Mouse (Mus musculus) thymus, postnatal 14 days (tissue): ENCODE results near the gene Ccdc85a.

ENCODE experiments used
- DNase-seq: peaks from one replicate; pipeline ENCODE4 v3.0.0; 2021

The Ccdc85a gene

GRCm38 (mm10) chr11:28583911-28584434, at the start of gene Ccdc85a:
Gene Ccdc85a, minus strand, starts transcription at chr11:28584324.
- no peak for DNase-seq

- no peak for DNase-seq
Measured at GRCm38 (mm10) chr11:28633571-28634125, 49.5 kb upstream of the Ccdc85a start.

GRCm38 (mm10) chr11:28633093-28633492, 49.0 kb upstream of the Ccdc85a start:
- DNase-seq = no peak

DNA sequence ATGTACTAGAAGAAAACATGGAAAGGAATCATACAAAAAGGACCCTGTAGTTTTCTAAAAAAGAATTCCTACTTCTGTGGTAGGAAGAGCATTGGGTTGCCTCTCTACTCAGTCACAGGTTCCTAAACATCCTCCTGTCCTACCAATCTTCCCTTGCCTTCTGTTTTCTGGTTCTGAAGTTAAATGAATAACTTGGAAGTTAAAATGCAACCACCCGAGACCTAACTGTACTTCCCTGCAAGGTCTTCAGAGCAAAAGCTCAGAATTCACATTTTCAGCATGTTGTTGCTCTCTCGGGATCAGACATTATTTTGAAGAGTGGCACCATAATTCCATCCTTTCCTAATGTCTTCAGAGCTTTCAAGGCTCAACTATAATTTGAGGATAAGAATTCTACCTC, 46.6 kb upstream of the Ccdc85a start:
- DNase-seq = no peak

GRCm38 (mm10) chr11:28610781-28611491, 26.8 kb upstream of the Ccdc85a start:
- no peak for DNase-seq

DNA sequence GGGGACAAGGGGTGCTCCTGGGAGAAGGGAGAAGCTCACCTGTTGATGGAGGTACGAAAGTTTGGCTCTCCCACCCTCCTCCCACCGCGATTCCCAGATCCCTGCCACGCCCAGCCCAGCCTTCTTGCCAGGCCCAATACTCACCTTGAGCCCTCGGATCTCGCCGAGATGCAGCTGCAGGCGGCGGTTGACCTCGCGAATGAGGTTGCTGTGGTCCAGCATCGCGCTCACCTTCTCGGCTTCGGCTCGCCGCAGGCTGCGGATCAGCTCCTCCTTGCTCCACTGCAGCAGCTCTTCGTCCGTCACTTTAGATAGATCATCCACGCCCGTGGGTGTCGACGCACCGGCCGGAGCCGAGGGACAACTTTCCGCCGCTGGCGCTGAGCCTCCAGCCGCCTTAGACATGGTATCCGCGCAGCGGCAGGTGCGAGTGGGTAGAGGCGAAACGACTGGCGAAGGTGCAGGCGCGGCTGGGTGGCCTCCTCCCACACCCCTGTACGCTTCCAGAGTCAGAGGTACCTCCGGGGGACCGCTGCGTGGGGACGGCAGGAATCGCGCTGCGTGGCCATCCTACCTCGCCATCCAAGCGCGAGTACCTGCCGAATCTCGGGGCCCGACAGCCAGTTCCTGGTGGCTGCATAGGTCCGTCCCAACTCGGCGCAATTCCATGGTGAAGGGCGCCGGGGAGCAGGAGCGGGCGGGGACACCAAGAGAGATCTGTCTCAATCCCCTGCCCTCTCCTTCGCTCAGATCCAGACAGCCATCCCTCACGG, 800 bp downstream of the Ccdc85a start:
- DNase-seq = no peak

GRCm38 (mm10) chr11:28582218-28582617, 1.9 kb downstream of the Ccdc85a start:
- no peak for DNase-seq

DNA sequence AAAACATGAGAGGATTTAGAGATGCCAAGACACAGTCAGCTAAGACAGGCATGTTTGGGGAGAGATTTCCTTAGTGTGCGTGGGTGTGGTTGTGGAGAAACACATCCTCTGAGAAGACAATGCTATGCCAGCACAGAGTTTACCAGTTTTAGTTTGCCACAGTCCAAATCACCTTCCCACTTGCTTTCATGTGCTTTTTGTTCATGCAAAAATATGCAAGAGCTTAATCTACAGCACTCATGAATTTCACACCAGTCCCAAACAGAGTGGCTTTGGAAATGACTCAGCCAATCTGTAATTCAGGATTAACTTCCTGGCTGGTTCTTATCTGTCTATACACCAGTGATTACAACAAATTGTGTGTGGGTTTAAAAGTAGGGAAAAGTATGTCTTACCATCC, 11.7 kb downstream of the Ccdc85a start:
- no peak for DNase-seq

- DNase-seq = no peak
Measured at GRCm38 (mm10) chr11:28556420-28556819, 27.7 kb downstream of the Ccdc85a start.

DNA sequence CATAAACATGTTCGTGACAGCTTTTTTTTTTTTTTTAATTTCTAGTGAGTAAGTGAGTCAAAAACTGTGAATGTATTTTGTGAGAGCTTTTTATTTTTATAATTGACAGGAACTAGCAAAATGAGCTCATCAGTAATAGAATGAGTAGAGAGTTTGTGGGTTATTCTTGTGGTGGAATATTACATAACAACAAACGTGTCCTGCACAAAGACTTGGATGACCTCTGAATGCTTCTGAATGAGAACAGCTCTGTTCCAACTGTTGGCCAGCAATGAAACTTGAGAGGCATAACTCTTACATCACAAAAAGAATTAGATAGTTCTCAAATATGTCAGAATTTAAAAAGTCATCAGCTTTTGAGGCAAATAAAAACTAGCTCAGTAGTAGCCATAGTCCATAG, 40.7 kb downstream of the Ccdc85a start:
- DNase-seq = no peak

DNA sequence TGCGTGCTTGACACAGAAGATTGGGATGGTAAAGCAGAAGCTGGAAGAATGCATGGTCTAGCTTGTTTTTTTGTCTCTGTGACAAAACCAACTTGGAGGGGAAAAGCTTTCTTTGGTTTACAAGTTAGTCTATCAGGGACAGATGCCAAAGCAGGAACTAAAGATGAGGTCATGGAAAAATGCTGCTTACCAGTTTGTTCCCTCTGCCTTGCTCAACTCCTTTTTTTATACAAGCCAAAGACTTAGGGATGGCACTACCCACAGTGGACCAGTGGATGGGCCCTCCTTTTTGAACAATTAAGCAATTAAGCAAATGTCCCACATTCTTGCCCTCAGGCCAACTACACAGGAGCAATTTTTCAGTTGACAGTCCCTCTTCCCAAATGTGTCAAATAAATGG, 42.8 kb downstream of the Ccdc85a start:
- DNase-seq = no peak

DNA sequence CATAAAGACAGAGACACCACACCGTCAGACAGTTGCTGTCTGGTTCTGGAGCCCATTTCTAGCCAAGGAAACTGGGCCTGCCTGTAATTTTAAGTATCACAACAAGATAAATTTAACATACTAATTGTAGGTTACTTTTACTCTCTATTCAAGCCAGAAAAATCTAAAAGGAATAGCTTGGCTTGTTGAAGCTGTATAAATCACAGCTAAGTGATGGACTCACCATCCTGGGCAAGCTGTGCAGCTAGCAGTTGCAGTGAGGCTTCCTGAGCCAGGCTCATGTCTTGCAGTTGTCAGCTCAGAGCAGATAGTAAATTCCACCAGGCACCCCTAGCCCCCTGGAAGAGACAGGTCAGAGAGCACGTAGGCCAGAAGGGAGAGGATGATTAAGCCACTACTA, 50.8 kb downstream of the Ccdc85a start:
- DNase-seq = no peak

GRCm38 (mm10) chr11:28501190-28501589, 82.9 kb downstream of the Ccdc85a start:
- no peak for DNase-seq

DNA sequence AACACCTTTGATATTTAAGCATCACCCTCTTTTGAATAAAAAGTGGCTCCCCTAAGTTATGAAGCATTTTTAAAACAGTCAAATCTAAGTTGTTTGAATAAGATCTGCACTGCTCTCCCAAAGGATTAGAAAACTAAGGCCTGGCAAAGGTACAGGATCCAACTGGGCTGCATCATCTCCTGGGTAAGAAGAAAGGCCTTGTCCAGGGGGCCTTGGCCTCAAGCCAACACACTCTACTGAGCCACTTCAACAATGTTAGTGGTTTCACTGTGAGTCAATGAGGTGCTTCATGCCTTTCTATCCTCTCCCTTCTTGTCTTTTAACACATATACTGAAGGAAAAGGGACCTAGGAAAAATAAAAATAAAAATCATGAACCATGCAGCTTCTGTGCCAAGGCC, 87.1 kb downstream of the Ccdc85a start:
- no peak for DNase-seq

- DNase-seq = no peak
Measured at GRCm38 (mm10) chr11:28493362-28493761, 90.8 kb downstream of the Ccdc85a start.

DNA sequence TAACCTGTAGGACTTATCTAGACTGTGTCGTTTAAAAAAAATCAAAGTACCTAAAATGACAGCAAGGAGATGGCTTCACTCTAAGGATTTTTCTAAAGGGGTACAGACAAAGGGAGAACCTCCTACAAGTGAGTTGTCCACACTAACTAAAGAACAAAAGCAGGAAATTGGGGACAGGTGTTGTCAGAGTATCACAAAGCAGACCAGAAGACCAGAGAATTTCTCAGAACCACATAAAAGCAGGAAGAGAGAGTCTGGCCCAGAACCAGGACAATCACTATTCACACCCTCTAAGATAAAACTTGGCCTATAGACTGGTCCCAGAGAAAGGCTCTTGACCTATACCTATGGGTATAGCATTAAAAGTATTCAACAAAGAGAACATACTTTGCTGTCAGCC, 92.8 kb downstream of the Ccdc85a start:
- DNase-seq = no peak

DNA sequence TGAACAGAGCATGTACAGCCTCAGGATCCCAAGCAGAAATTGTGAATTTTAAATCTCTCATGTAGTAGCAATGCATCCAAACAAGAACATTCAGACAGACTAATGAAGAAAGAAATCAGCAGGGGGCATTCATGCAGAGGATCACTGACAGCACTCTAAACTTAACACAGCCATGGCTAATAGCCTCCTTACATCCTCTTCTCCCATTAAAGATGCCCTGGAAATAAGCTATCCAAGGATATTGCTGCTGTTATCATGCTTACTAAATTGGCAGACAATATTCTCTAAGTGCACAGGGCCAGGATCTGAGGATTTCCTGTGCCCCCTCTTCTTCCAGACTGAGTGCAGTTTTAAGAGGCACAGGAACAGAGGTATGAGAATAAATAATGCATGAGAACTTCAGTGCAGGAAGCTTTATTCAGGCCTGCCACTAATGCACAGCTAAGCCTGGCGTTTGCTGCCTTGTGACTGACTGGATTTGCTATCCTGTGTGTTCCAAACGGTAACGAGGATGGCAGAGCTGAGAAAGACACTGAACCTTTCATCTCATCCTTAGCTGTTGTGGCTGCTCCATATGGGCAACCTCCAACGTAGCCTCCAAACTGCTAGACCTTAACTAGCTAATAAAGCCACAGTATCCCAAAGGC, 99.9 kb downstream of the Ccdc85a start:
- DNase-seq = no peak

DNA sequence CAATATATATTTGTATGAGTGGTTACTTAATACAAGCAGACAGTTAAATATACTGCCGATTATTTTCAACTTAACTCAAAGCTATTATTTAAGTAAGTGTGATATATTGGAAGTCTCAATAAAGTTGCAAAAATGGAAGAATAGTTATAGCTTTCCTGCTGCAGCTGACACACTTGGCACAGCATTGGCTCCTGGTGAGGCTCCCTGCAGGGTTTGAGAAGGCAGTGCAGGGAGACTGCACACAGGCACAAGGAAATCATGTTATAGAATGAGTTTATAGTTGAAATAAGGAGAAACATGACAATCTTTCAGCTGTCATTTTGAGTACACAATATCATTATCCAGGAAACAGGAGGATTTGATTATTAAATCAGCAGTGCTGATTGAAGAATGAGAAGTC, 107.0 kb downstream of the Ccdc85a start:
- DNase-seq = no peak

DNA sequence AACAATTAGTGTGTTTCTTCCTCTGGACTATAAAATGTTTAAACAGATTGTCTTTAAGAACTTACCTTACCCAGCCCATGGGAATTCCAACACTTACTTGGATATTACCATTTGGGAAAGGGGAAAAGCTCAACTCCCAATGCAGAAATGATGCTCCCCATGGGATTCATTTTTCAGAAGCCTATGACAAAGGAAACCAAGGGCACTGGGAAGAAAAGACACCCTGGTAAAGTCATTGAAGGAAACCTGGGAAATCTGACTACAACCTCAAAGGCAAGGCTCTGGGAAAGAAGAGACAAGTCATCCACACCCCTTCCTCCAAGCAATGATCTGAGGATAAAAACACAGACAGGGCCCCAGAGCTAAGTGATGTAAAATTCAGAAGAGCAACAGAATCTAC, 118.4 kb downstream of the Ccdc85a start:
- DNase-seq = no peak

DNA sequence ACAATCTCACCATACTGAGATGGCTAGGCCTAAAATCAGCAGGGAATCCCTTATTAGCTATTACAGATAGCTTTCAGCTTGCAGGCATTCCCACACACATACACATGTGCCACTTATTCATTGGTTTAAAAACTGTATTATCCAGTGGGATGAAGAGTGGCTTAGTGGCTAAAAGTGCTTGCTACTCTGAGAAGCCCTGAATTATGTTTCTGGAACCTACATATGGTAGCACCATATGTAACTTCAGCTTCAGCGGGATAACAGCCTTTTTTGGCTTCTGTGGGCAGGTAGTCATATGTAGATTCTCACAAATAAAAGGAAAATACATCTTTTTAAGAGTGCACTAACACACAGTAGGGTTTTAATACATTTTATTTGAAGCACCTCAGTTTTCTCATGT, 119.2 kb downstream of the Ccdc85a start:
- no peak for DNase-seq

DNA sequence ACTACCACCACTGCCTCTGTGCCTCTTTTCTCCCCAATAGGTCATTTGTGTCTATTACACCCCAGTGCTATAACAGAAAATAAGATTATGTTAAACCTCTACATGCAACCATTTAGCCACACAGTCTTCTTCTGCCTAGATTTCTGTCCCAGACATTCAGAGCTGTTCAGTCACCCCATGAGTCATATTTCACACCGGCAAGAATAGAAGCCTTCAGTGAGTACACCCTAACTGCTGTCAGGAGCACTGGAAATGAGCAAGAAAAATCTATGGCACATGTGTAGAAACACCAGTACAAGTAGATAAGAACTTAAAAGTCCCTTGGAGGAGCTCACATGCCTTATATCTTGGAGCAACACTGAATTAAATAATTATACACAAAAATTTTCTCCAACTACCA, 125.0 kb downstream of the Ccdc85a start:
- no peak for DNase-seq

- no peak for DNase-seq
Measured at GRCm38 (mm10) chr11:28439877-28440276, 144.2 kb downstream of the Ccdc85a start.

DNA sequence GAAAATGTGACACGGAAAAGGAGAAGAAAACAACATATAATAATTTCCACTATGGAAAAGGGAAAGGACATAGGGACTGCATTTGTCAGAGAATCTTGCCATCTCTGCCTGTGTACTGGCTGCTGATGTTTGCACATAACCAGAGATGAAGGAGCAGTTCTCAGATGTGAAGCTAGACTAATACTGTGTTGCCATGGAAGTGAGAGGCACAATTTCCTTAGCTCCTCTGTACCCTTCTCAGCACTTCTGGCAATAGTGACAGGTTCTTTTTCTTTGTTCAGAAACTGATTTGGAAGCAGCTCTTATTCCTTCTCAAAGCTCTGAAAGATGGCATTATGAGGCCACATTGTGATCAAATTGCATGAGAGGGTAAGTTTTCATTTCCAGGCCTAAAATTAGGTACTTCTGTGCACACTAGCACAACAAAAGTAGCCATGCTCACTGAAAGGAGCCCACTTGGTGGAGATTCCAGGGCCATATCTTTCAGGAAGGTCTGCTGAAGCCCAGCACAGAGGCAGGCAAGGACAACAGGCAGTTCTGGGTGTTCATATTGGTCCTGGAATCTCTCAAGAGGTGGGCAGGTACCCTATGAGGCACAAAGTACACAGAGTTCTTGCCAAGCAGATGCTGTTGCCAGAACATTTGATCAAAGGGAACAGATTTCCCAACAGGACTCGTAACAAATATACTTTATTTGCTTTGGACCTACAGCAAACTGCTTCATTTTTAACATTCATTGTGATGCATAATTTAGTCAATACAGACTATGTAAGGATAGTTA, 161.5 kb downstream of the Ccdc85a start:
- DNase-seq = no peak
